Mouse (Mus musculus): ENCODE data around the gene Slc4a4.

GRCm38 (mm10) chr5:89251806-89252205, 365.2 kb downstream of the Slc4a4 start:
- TF ChIP-seq POLR2A (IDR thresholded peaks at IDR 0.05; ENCODE audit: insufficient read length, low read depth) = no peak
- TF ChIP-seq USF1 (IDR thresholded peaks at IDR 0.05; ENCODE audit: low read depth) = no peak
- TF ChIP-seq E2F4 (IDR thresholded peaks at IDR 0.05; ENCODE audit: insufficient read depth) = no peak
- TF ChIP-seq TCF12 (IDR thresholded peaks at IDR 0.05; ENCODE audit: insufficient read depth, poor library complexity, severe bottlenecking) = no peak
- TF ChIP-seq POLR2AphosphoS2 (IDR thresholded peaks at IDR 0.05; ENCODE audit: insufficient read length, low read depth) = no peak
- no peak for TF ChIP-seq CEBPB (IDR thresholded peaks at IDR 0.05; ENCODE audit: insufficient read depth, poor library complexity, severe bottlenecking)
- no peak for TF ChIP-seq MAX (IDR thresholded peaks at IDR 0.05; ENCODE audit: low read depth)
- no peak for TF ChIP-seq TCF3 (IDR thresholded peaks at IDR 0.05; ENCODE audit: insufficient read length, low read depth)
- no peak for TF ChIP-seq REST (IDR thresholded peaks at IDR 0.05; ENCODE audit: insufficient read depth, insufficient read length)
- TF ChIP-seq MYOD1 (IDR thresholded peaks at IDR 0.05; ENCODE audit: control insufficient read depth in 1 of 3, insufficient read length in 2 of 3, low read depth in 2 of 3) = no peak
